Mouse (Mus musculus) E14TG2a.4 (cell line): ENCODE data around the gene Sbno2.

Experiments
- CTCF ChIP-seq: conservative IDR thresholded peaks from 2 replicates; pipeline ENCODE4 v1.5.1; 2014; ENCODE audit warnings: low read length
- NANOG ChIP-seq: IDR thresholded peaks from 2 replicates; pipeline ENCODE4 v1.6.1; 2014; ENCODE audit warnings: borderline replicate concordance, low read length, mixed read lengths
- POU5F1 ChIP-seq: IDR thresholded peaks from 2 replicates; pipeline ENCODE4 v1.6.1; 2014; ENCODE audit warnings: low read length, borderline replicate concordance

DNA sequence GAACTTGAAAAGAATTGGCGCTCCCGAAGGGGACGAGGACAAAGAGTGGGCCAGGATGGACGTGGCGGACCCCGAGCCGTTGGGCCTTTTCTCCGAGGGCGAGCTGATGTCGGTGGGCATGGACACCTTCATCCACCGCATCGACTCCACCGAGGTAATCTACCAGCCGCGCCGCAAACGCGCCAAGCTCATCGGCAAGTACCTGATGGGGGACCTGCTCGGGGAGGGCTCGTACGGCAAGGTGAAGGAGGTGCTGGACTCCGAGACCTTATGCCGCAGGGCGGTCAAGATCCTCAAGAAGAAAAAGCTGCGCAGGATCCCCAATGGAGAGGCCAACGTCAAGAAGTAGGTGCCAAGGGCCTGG, 11.2 kb upstream of the Sbno2 start:
- TF ChIP-seq NANOG (no peak), CTCF (no peak), POU5F1 (no peak)
